Mouse (Mus musculus) T-helper 17 cell (primary cell): ENCODE data around the gene Olfr551.
"Not testable (repeated sequence)": the region's sequence is repeated elsewhere in the genome, so short reads cannot be mapped to it uniquely, and the experiment has no call there.

Experiments used
- in situ Hi-C, 2 experiments: fragments of 300-600 bp; cut with MboI, MseI; formaldehyde crosslinking; loops; 1 replicate in 1 of 2; 2 replicates in 1 of 2; pipeline ENCODE4 v1.15.1; 2025; ENCODE audit warnings: high pct_unique_total_duplicates in 2 of 2

Olfr551 gene

DNA sequence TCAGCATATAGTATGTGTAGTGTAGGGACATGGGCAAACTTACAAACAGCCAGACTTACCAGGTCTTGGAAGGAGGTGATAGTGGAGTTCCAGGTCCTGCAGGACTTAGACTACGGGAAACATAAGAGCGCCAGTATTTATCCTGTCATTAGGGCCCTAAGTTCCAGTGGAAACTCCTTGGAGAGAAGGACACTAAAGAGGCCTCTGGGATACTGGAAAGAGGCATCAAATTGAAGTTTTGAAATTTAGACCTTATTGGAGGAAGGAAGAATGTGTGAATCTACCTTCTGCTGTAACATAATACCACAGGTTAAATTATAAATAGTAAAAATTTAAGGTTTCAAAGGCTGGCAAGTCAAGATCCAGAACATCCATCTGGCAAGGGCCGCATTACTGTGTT, at the start of gene Olfr551:
Olfr551 (minus strand) TSS at position 101 of the 400 bp plus-strand sequence.
- in situ Hi-C loops: no loop called here

- in situ Hi-C loops: loop anchor here (5.0 kb wide), 1 partner anchor 126 kb away; no protein-coding TSS in a partner anchor
Observed at GRCm38 (mm10) chr7:102638132-102638531, 46.4 kb upstream of the Olfr551 start, which contains the start of gene Olfr554. Gene Olfr554 (plus strand): TSS chr7:102638432.

- in situ Hi-C loops: loop anchor here (5.0 kb wide), 1 partner anchor 124 kb away; no protein-coding TSS in a partner anchor
Observed at GRCm38 (mm10) chr7:102636665-102637064, 45.0 kb upstream of the Olfr551 start.

- in situ Hi-C loops: not testable (repeated sequence)
Observed at GRCm38 (mm10) chr7:102620368-102620767, 28.7 kb upstream of the Olfr551 start.

GRCm38 (mm10) chr7:102619608-102620007, 27.9 kb upstream of the Olfr551 start:
- in situ Hi-C loops: no loop called here

DNA sequence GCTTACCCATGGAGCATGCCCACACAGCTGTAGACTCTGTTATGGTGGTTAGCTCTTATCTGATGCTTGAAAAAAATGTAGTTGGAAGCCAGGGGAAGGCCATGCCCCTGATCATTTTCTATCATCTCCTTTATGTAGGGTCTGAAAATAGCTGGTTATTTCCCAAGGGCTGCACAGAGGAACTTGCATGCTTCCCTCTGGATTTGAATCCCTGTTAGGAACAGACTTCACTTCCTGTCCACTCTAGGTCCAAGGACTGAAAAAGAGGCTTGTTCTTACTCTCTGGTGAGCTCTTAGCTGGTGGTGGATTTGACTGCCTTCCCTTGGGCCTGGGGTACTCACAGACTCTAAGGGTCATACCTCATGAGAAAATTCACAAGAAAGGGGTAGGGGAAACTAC, 26.4 kb upstream of the Olfr551 start, which contains the start of gene Olfr553:
Olfr553 (minus strand) TSS at position 101 of the 400 bp plus-strand sequence.
- in situ Hi-C loops: no loop called here

- in situ Hi-C loops: no loop called here
Observed at GRCm38 (mm10) chr7:102597378-102598031, 5.8 kb upstream of the Olfr551 start, which contains the start of gene Olfr552. Gene Olfr552 (plus strand): TSS chr7:102597770.

DNA sequence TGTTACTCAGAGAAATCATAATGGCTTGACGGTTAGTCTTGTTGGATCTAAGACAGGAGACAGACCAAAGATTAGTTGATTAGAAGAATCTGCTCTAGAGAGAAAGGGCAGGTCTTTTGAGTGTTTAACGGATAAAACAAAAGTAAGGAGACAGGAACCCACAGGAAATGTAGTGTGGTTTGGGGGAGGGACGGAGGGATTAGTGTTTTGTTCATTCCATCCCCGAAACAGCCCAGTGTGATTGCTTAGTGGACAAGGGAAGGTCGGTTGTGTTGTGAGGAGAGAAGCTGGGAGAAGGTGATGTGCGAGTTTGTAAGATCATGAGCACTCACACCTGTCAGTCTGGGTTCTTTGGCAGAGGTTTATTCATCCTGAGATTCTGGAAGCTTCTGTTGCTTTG, 15.7 kb downstream of the Olfr551 start:
- in situ Hi-C loops: no loop called here

DNA sequence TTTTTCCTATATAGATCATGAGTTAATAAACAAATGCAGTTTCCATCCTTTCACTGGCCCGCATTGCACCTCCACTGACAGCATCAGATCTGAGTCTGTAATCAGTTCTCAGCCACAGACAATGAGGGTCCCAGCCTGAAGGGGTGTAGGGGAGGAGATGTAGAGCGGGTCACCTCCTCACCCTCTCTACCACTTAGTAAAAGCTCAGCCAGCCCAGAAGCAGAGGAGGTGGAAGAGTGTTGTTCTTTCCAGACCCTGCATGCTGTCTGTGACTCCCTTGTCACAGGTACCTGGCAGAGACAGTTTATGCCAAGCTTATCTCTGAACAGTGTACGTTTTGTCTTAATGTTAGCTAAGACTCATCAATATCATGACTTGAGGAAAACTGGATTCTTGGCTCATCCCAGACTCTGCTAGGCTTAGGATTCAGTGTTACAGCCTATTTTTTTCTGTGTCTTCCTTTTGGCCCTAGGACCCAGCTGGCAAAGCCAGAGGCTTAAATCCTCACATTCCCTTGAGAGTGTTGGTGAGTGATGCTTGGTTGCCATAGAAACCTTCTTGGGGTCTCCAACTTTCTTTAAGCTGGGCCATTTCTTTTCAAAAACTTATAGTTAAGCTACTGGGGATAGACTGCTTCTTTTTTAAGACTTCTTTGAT, 18.4 kb downstream of the Olfr551 start:
- in situ Hi-C loops: no loop called here

- in situ Hi-C loops: no loop called here
Observed at GRCm38 (mm10) chr7:102571142-102571541, 20.5 kb downstream of the Olfr551 start, which contains the start of gene Olfr550. Gene Olfr550 (plus strand): TSS chr7:102571442.

DNA sequence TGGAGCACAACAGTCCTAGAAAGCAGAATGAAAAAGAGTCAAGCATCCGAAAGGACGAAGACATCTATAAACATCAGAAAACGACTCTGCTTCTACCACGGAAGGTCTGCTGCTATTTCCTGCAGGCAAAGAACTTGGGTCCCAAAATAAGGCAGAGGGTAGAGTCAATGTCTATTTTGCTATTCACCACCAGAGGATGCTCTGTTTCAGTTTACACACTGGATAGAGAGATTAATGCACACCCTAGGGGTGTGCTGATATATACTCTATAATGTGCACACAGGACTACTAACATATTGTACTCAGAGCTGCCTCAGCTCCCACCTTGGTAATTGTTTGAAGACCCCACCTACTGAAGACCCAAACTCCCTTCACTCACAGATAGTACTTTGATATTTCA, 25.5 kb downstream of the Olfr551 start:
- in situ Hi-C loops: loop anchor here in 1 of 2 experiments (5.0 kb wide), 1 partner anchor 54 kb away; no protein-coding TSS in a partner anchor

DNA sequence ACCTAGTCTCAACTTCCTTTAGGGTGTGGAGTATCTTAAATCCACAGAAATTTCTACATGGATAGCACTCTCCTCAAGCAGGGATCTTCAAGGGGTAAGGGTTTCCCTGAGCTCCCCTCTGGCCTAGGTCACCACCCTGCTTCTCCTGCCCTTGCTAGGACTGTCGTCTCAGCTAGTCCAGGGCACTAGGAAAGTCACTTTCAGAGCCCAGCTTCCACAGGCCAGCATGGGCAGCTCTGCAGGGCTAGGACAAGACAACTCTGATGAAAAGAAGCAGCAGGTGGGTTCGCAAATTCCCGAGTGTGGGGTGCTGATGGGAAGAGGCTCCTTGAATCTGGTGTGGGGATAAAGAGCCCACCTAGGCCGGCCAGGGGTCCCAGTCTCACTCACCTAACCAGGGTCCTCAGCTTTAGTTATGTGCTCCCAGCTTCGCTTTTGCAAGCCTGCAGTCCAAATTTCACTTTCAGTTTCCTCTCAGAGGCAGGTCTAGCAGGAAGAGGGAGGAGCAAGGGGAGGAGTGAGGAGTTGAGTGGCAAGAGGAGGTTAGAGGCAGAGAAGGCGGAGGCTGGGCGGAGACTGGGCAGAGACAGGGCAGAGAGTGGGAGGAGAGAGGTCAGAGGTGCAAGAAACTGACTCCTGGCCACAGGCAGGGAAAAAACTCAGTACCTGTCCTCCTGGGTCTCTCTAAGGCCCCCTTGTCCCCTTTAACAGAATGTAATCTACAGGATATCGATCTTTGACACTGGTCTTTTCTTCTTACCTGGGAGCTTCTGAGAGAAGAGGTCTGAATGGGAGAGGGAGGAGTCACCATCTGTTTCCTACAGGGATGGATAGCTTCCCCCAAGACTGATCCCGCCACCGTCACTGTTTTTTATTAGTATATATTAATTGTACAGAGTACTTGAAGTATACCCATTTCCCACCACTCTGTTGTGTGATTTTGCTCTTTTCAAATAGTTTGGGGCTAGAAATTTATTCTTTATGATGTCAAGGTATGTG, 26.4 kb downstream of the Olfr551 start, which contains the start of gene Trim21:
Trim21 (minus strand) TSS at position 488 of the 999 bp plus-strand sequence.
- in situ Hi-C loops: loop anchor here in 1 of 2 experiments (5.0 kb wide), 1 partner anchor 53 kb away; no protein-coding TSS in a partner anchor

DNA sequence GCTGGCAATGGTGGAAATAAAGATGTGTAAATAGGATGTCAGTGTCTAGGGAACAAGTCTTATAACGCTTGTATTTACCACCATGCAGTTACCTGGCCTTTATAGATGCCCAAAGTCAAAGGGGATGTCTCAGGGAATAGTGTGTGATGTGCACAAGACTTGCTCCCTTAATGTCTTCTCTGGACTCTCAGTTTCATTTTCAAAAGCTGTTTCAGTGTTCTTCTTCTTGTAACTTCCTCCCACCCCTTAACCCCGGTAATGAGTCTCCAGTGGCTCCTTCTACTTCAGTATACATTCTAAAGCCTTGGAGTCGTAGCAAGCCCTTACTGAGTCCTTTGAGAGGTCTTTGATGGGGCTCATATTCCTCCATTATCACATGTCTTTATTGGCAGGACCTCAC, 38.4 kb downstream of the Olfr551 start:
- in situ Hi-C loops: loop anchor here in 1 of 2 experiments (5.0 kb wide), 1 partner anchor 616 kb away; no protein-coding TSS in a partner anchor

DNA sequence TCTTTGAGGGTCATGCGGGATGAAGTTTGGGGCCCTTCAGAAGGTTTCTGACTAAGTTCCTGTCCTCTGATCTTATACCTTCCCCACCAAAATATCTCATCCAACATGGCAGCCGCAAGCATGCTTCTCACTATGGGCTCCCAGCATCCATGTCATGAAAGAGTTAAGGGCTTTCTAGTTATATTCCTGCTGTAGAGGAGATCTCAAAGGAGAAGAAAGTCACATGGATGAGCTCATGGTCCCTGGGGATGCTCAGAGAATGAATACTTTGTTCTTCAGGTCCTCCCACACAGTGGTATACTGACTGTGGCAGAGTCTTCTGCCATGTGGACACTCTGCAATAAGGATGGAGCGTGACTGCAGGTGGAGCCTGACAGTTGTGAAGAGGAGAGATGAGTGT, 42.1 kb downstream of the Olfr551 start, which contains the start of gene Olfr549:
Olfr549 (plus strand) TSS at position 301 of the 400 bp plus-strand sequence.
- in situ Hi-C loops: no loop called here

DNA sequence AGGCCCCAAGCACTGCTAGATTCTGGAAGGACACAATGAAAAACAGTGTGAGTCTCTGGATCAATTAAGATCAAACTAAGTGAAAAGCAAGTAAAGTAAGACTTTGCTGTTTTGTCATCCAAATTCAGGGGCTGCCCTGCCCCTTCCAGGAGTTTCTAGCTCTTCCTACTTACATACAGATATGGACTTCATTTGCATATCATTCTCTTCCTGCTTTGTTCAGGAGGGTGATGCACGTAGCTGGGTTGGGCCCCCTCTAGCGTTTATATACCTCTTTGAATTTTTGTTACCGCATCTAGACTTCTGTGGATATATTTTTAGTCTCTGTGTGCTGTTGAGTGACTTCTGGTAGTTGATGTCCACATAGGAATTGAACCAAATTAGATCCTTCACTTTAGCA, 50.4 kb downstream of the Olfr551 start:
- in situ Hi-C loops: no loop called here

DNA sequence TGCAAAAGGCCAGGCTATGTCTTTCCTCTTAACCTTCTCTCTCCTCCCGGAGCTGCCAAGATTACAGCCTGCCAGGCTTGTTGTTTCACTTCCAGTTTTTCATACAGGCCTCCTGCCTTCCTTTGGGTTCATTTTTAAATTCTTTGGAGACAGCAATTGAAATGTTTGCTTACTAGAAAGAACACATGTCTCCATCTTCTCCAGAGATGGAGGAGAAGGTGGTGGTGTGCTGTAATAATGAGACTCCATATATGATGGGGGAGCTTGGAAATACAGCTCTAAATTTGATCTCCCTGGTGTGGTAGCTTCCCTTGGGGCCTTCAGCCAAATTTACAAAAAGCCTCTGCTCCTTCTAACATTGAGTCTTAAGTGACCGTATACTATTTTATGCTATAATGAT, 51.1 kb downstream of the Olfr551 start, which contains the start of gene Olfr548-ps1:
Olfr548-ps1 (plus strand) TSS at position 301 of the 400 bp plus-strand sequence.
- in situ Hi-C loops: no loop called here

DNA sequence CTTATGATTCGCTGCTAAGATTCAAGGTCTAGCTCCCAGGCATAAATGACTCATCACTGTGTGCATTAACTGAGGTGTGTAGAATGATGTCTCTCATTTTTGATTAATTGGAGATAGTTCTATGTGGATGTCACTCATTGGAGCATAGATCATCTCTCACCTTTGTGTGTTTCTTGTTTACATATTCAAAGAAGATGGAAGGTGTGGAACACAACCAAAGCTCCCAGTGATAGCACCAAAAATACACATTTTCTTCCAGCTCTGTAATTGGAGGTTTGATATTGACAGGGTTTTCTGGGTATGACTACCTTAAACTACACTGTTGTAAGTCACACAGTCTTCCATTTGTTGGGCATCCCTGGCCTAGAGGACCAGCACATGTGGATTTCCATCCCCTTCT, 57.2 kb downstream of the Olfr551 start, which contains the start of gene Olfr547:
Olfr547 (plus strand) TSS at position 301 of the 400 bp plus-strand sequence.
- in situ Hi-C loops: loop anchor here in 1 of 2 experiments (5.0 kb wide), 1 partner anchor 68 kb away; no protein-coding TSS in a partner anchor
